Mouse (Mus musculus) forebrain, postnatal 0 days (tissue): Measurements from ENCODE around the gene Rgs14. TPM values are rescaled to one million over a fixed set of nuclear protein-coding genes. Genes with fewer than 3 reads are reported as not detected.

ENCODE experiments used
- ATAC-seq: fragments of 200-750 bp; cut with Nextera tagmentation; 2 replicates; pipeline ENCODE4 v1.8.0; 2017; ENCODE audit warnings: mild to moderate bottlenecking, moderate library complexity
- DNase-seq: peaks from one replicate; pipeline ENCODE4 v3.0.0-alpha.2; 2015
- H3K27ac ChIP-seq: fragments of 300-500 bp; sonication (generic); 2 replicates; pipeline ENCODE4 v1.5.1; 2014; ENCODE audit warnings: low read depth, mild to moderate bottlenecking, antibody characterized with exemption, low read length, moderate library complexity, mixed read lengths
- H3K27me3 ChIP-seq: fragments of 300-500 bp; sonication (generic); 2 replicates; pipeline ENCODE4 v1.6.1; 2014; ENCODE audit warnings: mild to moderate bottlenecking, low read length, mixed read lengths; ENCODE audit not compliant: insufficient read depth
- H3K36me3 ChIP-seq: fragments of 300-500 bp; sonication (generic); 2 replicates; pipeline ENCODE4 v1.6.1; 2014; ENCODE audit warnings: mild to moderate bottlenecking, moderate library complexity; ENCODE audit not compliant: insufficient read depth
- H3K4me1 ChIP-seq: fragments of 300-500 bp; sonication (generic); 2 replicates; pipeline ENCODE4 v1.6.1; 2014; ENCODE audit warnings: antibody characterized with exemption; ENCODE audit not compliant: insufficient read depth
- H3K4me2 ChIP-seq: fragments of 300-500 bp; sonication (generic); 2 replicates; pipeline ENCODE4 v1.6.1; 2014; ENCODE audit warnings: low read depth, mild to moderate bottlenecking, moderate library complexity
- H3K4me3 ChIP-seq: fragments of 300-500 bp; sonication (generic); 2 replicates; pipeline ENCODE4 v1.5.1; 2014; ENCODE audit warnings: low read depth, low read length, mixed read lengths
- H3K9ac ChIP-seq: fragments of 300-500 bp; sonication (generic); 2 replicates; pipeline ENCODE4 v1.6.1; 2014; ENCODE audit warnings: mild to moderate bottlenecking
- H3K9me3 ChIP-seq: fragments of 300-500 bp; sonication (generic); 2 replicates; pipeline ENCODE4 v1.6.1; 2016; ENCODE audit warnings: low read length
- CTCF ChIP-seq: sonication (generic); IDR thresholded peaks from 2 replicates; pipeline ENCODE4 v1.5.1; 2016; ENCODE audit warnings: antibody characterized with exemption, control low read depth, low read depth
- WGBS: fragments of 180-500 bp; shearing (Covaris S2); extraction: QIAGEN DNeasy Blood & Tissue Kit; methylation state at CpG from one replicate; pipeline ENCODE4 v1.1.7; 2014; 5-methylcytosine and 5-hydroxymethylcytosine counted together
- polyA plus RNA-seq: library from polyadenylated mRNA; unstranded; fragments of >200 nt; fragmentation: Nextera tagmentation; extraction: Ambion mirVana; gene quantifications from 2 replicates; pipeline ENCODE4 v1.2.1, GENCODE M21; 2015
- total RNA-seq: library from RNA; depleted of rRNA; stranded (reverse); fragments of >200 nt; gene quantifications from 2 replicates; pipeline ENCODE4 v1.2.3, GENCODE M21; 2014

Rgs14 gene
- total and polyA plus RNA-seq, 2 experiments from 2014 or later = 3.9 to 4.0 TPM

DNA sequence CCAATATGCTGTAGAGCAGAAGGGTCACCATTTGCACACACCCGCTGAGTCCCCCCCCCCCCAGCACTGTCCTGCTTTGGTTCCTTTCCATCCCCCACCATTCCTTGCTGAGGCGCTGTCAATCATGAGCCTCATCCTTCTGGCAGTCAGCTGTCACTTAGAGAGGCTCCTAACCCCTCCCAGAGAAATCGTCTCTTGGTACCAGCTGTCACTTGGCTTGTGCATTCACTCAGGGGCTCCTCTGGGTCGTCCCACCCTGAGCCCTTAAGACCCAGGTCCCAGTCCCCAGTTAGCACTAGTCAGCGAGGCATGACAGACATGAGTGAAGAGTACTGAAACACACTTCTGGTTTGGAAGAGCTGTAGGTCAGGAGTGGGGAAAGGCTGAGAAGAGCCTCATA lies 2.2 kb downstream of the Rgs14 start:
- H3K36me3 ChIP-seq = no peaks in the 10 kb centered on the region
- no peaks in the 10 kb centered on the region for H3K4me1 ChIP-seq
- no peak overlapping the region for H3K27ac ChIP-seq
- no peak overlapping the region for H3K4me3 ChIP-seq
- H3K4me2 ChIP-seq = no peak overlapping the region
- WGBS = 54% methylated on average over 5 of the region's 5 CpGs
- H3K9me3 ChIP-seq = no peaks in the 10 kb centered on the region
- TF ChIP-seq CTCF = no peak
- no peak for ATAC-seq
- no peak for DNase-seq
- no peak overlapping the region for H3K9ac ChIP-seq
- peaks cover 7% of the 10 kb centered on the region; the same call in 1 of the 2 replicates for H3K27me3 ChIP-seq

GRCm38 (mm10) chr13:55374206-55374924 lies 4.8 kb downstream of the Rgs14 start:
- Histone ChIP-seq H3K4me2 (no peak overlapping the region), H3K9me3 (no peaks in the 10 kb centered on the region), H3K9ac (no peak overlapping the region), H3K36me3 (no peaks in the 10 kb centered on the region), H3K4me1 (no peaks in the 10 kb centered on the region), H3K27me3 (peaks cover 18% of the 10 kb centered on the region), H3K4me3 (no peak overlapping the region), H3K27ac (no peak overlapping the region)
- DNase-seq (no peak), ATAC-seq (no peak)
- TF ChIP-seq CTCF = no peak
- 67% methylated on average over 6 of the region's 6 CpGs for WGBS

DNA sequence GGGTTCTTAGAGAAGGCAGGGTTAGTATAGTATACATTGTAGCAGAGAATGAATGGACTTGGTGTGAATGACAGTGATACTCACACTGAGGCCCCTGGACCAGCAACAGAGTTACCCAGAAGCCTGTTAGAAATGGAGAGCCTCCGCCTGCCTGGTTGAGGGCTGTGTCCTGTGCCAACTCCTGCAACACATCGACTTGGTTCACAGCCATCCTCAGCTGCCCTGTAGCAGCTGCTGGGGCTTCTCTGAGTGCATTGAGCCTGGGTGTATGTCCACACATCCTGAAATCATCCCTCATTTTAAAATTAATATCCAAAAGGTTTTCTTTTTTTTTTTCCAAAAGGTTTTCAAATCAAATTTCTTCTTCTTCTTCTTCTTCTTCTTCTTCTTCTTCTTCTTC lies 6.3 kb downstream of the Rgs14 start:
- no peak for TF ChIP-seq CTCF
- Histone ChIP-seq H3K36me3 (no peaks in the 10 kb centered on the region), H3K4me2 (no peak overlapping the region), H3K27me3 (peaks cover 25% of the 10 kb centered on the region), H3K4me3 (no peak overlapping the region), H3K27ac (no peak overlapping the region), H3K9ac (no peak overlapping the region), H3K9me3 (no peaks in the 10 kb centered on the region), H3K4me1 (no peaks in the 10 kb centered on the region)
- 53% methylated on average over 2 of the region's 2 CpGs for WGBS
- ATAC-seq (no peak), DNase-seq (no peak)

DNA sequence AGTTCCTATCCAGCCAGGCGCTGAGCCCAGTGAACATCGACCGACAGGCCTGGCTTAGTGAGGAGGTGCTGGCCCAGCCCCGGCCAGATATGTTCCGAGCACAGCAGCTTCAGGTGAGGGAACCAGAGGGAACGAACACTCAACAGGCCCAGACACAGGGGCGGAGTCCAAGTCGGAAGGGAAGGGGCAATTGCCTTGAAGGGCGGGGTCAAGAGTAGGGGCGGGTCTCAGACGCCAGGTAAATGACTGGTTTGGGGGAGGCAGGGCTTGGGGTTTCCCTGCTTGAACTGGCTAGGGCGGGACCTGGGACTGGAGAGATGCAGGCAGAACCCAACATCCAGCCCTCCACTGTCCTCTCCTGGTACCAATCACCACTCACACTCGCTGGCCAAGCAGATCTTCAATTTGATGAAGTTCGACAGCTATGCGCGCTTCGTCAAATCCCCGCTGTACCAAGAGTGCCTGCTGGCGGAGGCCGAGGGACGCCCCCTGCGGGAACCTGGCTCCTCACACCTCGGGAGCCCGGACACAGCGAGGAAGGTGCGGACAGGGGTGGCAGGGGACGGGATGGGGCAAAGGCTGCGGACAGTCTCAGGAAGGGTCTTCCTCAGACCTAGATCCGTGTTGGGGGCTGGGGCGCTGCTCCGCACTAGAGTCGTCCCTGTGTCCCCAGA lies 9.5 kb downstream of the Rgs14 start:
- Histone ChIP-seq H3K4me1 (no peaks in the 10 kb centered on the region), H3K9me3 (no peaks in the 10 kb centered on the region), H3K9ac (no peak overlapping the region), H3K27ac (no peak overlapping the region), H3K4me2 (no peak overlapping the region), H3K27me3 (peaks cover 32% of the 10 kb centered on the region), H3K4me3 (no peak overlapping the region), H3K36me3 (no peaks in the 10 kb centered on the region)
- DNase-seq = no peak
- WGBS = 8% methylated on average over 32 of the region's 32 CpGs
- no peak for ATAC-seq
- no peak for TF ChIP-seq CTCF

- Histone ChIP-seq H3K4me3 (no peak overlapping the region), H3K9me3 (no peaks in the 10 kb centered on the region), H3K36me3 (no peaks in the 10 kb centered on the region), H3K4me1 (no peaks in the 10 kb centered on the region), H3K4me2 (no peak overlapping the region), H3K27me3 (peaks cover 29% of the 10 kb centered on the region), H3K9ac (no peak overlapping the region), H3K27ac (no peak overlapping the region)
- TF ChIP-seq CTCF = no peak
- no peak for ATAC-seq
- no peak for DNase-seq
- 76% methylated on average over 4 of the region's 4 CpGs for WGBS
Measured at GRCm38 (mm10) chr13:55381790-55382189, 12.3 kb downstream of the Rgs14 start.

- no peak for DNase-seq
- H3K4me3 ChIP-seq = no peak overlapping the region
Measured at GRCm38 (mm10) chr13:55390644-55391043, 21.1 kb downstream of the Rgs14 start.

DNA sequence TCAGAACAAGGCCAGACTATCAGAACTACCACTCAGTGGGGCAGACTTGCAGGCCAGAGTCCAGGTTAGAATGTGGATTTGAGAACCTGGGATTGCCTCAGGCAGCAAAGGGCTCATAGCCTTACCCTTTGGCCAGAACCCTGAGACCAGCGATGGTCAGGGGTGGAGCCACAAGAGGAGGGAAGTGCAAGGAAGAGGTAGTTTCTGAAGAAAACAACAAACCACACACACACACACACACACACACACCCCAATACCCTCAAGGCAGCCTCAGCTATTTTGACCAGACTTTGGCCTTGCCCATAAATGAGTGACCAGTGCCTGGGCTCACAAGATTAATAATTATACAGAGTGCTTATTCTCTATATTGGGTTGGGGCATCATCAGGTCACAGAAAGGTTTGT lies 22.1 kb downstream of the Rgs14 start:
- Histone ChIP-seq H3K4me2 (no peak overlapping the region), H3K4me3 (no peak overlapping the region), H3K4me1 (no peaks in the 10 kb centered on the region), H3K9ac (no peak overlapping the region), H3K36me3 (no peaks in the 10 kb centered on the region), H3K27me3 (no peaks in the 10 kb centered on the region), H3K9me3 (no peaks in the 10 kb centered on the region), H3K27ac (no peak overlapping the region)
- WGBS = 90% methylated on average over 1 of the region's 1 CpGs
- no peak for DNase-seq
- TF ChIP-seq CTCF = no peak
- ATAC-seq = no peak

More at GRCm38 (mm10) chr13:55390644-55391043, 21.1 kb downstream of the Rgs14 start:
- Histone ChIP-seq H3K4me2 (no peak overlapping the region), H3K9ac (no peak overlapping the region), H3K9me3 (no peaks in the 10 kb centered on the region), H3K36me3 (no peaks in the 10 kb centered on the region), H3K27ac (no peak overlapping the region), H3K4me1 (no peaks in the 10 kb centered on the region), H3K27me3 (no peaks in the 10 kb centered on the region)
- no peak for TF ChIP-seq CTCF
- no peak for ATAC-seq
- WGBS = 74% methylated on average over 3 of the region's 3 CpGs
